Mouse (Mus musculus) testis, adult 2 months (tissue): ENCODE measurements around the gene Hnrnpf.

Experiments used
- CTCF ChIP-seq: fragments of 200-500 bp; IDR thresholded peaks from 2 replicates; pipeline ENCODE4 v1.5.1; 2012; ENCODE audit warnings: low read depth, mild to moderate bottlenecking, inconsistent platforms, low read length, moderate library complexity; ENCODE audit not compliant: control insufficient read depth, insufficient read depth, insufficient replicate concordance
- POLR2A ChIP-seq: fragments of 200-500 bp; IDR thresholded peaks from 2 replicates; pipeline ENCODE4 v1.6.1; 2012; ENCODE audit warnings: low read depth, mild to moderate bottlenecking, inconsistent platforms, low read length, moderate library complexity; ENCODE audit not compliant: control insufficient read depth

DNA sequence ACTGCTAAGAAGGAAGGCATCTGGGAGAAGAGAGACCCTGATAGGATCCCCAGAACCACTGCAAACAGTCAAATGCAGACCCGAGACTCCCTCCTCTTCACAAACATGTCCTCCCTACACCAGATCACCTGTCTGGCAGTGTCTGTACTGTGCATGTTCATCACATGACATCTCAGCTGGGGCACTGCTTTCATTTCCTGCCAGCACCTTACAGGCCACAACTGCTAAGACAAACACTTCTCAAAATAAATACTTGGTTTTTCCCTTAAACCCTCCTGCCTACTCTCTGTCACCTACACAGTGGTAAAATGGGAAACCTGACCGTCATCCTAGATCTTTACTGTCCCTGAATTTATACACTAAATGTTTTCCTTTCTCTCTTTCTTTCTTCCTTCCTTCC lies 43.8 kb downstream of the Hnrnpf start:
- no peak for TF ChIP-seq CTCF
- TF ChIP-seq POLR2A, result no peak
